Mouse (Mus musculus): Measurements from ENCODE around the gene Sos1. TPM values are rescaled to one million over a fixed set of nuclear protein-coding genes. Genes with fewer than 3 reads are reported as not detected.
A peak's percentile ranks its signal among the peaks of the same experiment; 100 is the strongest.

Sos1 gene
- total and polyA plus RNA-seq, 3 experiments, result 3.2 to 13.1 (median 11.2) TPM

GRCm38 (mm10) chr17:80450426-80451030, 29.7 kb downstream of the Sos1 start:
- Histone ChIP-seq H3K79me2 (replicated peaks; ENCODE audit: control insufficient read depth, insufficient read depth, low read length) (no peaks in the 10 kb centered on the region; the same call in 1 of the 2 replicates), H3K27ac (no peak overlapping the region), H3K4me1 (ENCODE audit: control insufficient read depth, insufficient read depth, low read length) (no peaks in the 10 kb centered on the region; the same call in 1 of the 2 replicates), H3K36me3 (ENCODE audit: control insufficient read depth, insufficient read depth, low read length) (no peaks in the 10 kb centered on the region; the same call in 1 of the 2 replicates), H3K4me3 (no peak overlapping the region), H3K27me3 (ENCODE audit: control insufficient read depth, insufficient read depth, low read length) (no peaks in the 10 kb centered on the region), H3K9ac (ENCODE audit: low read depth, low read length) (no peak overlapping the region)
- TF ChIP-seq CTCF (IDR thresholded peaks at IDR 0.05), result peak; percentile 29; the same call in 1 of the 2 replicates
- no peak for TF ChIP-seq POLR2A (IDR thresholded peaks at IDR 0.05; ENCODE audit: insufficient read depth, low read depth, low read length)
- intact Hi-C loops (cut with DNase I), result no loop called here
- 66% methylated on average over 3 of the region's 3 CpGs for WGBS
- DNase-seq, result no peak

- Histone ChIP-seq H3K27me3 (ENCODE audit: control insufficient read depth, insufficient read depth, low read length) (no peaks in the 10 kb centered on the region), H3K79me2 (replicated peaks; ENCODE audit: control insufficient read depth, insufficient read depth, low read length) (no peaks in the 10 kb centered on the region), H3K36me3 (ENCODE audit: control insufficient read depth, insufficient read depth, low read length) (peaks cover 4% of the 10 kb centered on the region), H3K27ac (no peak overlapping the region), H3K9ac (ENCODE audit: low read depth, low read length) (no peak overlapping the region), H3K4me1 (ENCODE audit: control insufficient read depth, insufficient read depth, low read length) (no peaks in the 10 kb centered on the region; the same call in 1 of the 2 replicates), H3K4me3 (no peak overlapping the region)
- 93% methylated on average over 5 of the region's 5 CpGs for WGBS
- TF ChIP-seq EP300 (IDR thresholded peaks at IDR 0.05; ENCODE audit: insufficient read depth, low read depth, low read length) (no peak), CTCF (IDR thresholded peaks at IDR 0.05) (no peak), POLR2A (IDR thresholded peaks at IDR 0.05; ENCODE audit: insufficient read depth, low read depth, low read length) (no peak)
- intact Hi-C loops (cut with DNase I), result no loop called here
- DNase-seq, result no peak
These were observed 33.8 kb downstream of the Sos1 start for GRCm38 (mm10) chr17:80446470-80446869.

GRCm38 (mm10) chr17:80445433-80445832, 34.8 kb downstream of the Sos1 start:
- peaks cover 4% of the 10 kb centered on the region; the same call in 1 of the 2 replicates for H3K36me3 ChIP-seq (ENCODE audit: control insufficient read depth, insufficient read depth, low read length)
- H3K27me3 ChIP-seq (ENCODE audit: control insufficient read depth, insufficient read depth, low read length), result no peaks in the 10 kb centered on the region
- 77% methylated on average over 7 of the region's 7 CpGs for WGBS
- TF ChIP-seq CTCF (IDR thresholded peaks at IDR 0.05) (no peak), POLR2A (IDR thresholded peaks at IDR 0.05; ENCODE audit: insufficient read depth, low read depth, low read length) (no peak), EP300 (IDR thresholded peaks at IDR 0.05; ENCODE audit: insufficient read depth, low read depth, low read length) (no peak)
- no peak overlapping the region for H3K4me3 ChIP-seq
- no peak overlapping the region for H3K9ac ChIP-seq (ENCODE audit: low read depth, low read length)
- intact Hi-C loops (cut with DNase I), result no loop called here
- no peak overlapping the region for H3K27ac ChIP-seq
- H3K4me1 ChIP-seq (ENCODE audit: control insufficient read depth, insufficient read depth, low read length), result no peaks in the 10 kb centered on the region
- no peaks in the 10 kb centered on the region for H3K79me2 ChIP-seq (replicated peaks; ENCODE audit: control insufficient read depth, insufficient read depth, low read length)
- DNase-seq, result no peak

GRCm38 (mm10) chr17:80435680-80436079, 44.6 kb downstream of the Sos1 start:
- Histone ChIP-seq H3K27me3 (ENCODE audit: control insufficient read depth, insufficient read depth, low read length) (no peaks in the 10 kb centered on the region), H3K79me2 (replicated peaks; ENCODE audit: control insufficient read depth, insufficient read depth, low read length) (no peaks in the 10 kb centered on the region), H3K4me1 (ENCODE audit: control insufficient read depth, insufficient read depth, low read length) (no peaks in the 10 kb centered on the region; the same call in 1 of the 2 replicates), H3K36me3 (ENCODE audit: control insufficient read depth, insufficient read depth, low read length) (peaks cover 6% of the 10 kb centered on the region), H3K27ac (no peak overlapping the region; the same call in 1 of the 2 replicates), H3K4me3 (no peak overlapping the region), H3K9ac (ENCODE audit: low read depth, low read length) (no peak overlapping the region)
- no peak for DNase-seq
- WGBS, result 68% methylated on average over 5 of the region's 5 CpGs
- intact Hi-C loops (cut with DNase I), result no loop called here
- TF ChIP-seq POLR2A (IDR thresholded peaks at IDR 0.05; ENCODE audit: insufficient read depth, low read depth, low read length) (no peak), EP300 (IDR thresholded peaks at IDR 0.05; ENCODE audit: insufficient read depth, low read depth, low read length) (no peak), CTCF (IDR thresholded peaks at IDR 0.05) (no peak)

- no peaks in the 10 kb centered on the region for H3K79me2 ChIP-seq (replicated peaks; ENCODE audit: control insufficient read depth, insufficient read depth, low read length)
- H3K27me3 ChIP-seq (ENCODE audit: control insufficient read depth, insufficient read depth, low read length), result no peaks in the 10 kb centered on the region
- no peaks in the 10 kb centered on the region; the same call in 1 of the 2 replicates for H3K4me1 ChIP-seq (ENCODE audit: control insufficient read depth, insufficient read depth, low read length)
- intact Hi-C loops (cut with DNase I), result no loop called here
- H3K4me3 ChIP-seq, result peak overlapping the region; percentile 22; the same call in 1 of the 2 replicates
- H3K9ac ChIP-seq (ENCODE audit: low read depth, low read length), result no peak overlapping the region
- TF ChIP-seq POLR2A (IDR thresholded peaks at IDR 0.05; ENCODE audit: insufficient read depth, low read depth, low read length) (peak; percentile 61), EP300 (IDR thresholded peaks at IDR 0.05; ENCODE audit: insufficient read depth, low read depth, low read length) (0 out of 2 replicates have a peak, but pooled peaks have one; percentile 27), CTCF (IDR thresholded peaks at IDR 0.05) (no peak)
- peak overlapping the region; percentile 54 for H3K27ac ChIP-seq
- H3K36me3 ChIP-seq (ENCODE audit: control insufficient read depth, insufficient read depth, low read length), result peaks cover 6% of the 10 kb centered on the region
- no peak for DNase-seq
- whole genome bisulfite sequencing, result 58% methylated on average over 3 of the region's 3 CpGs
These were observed 45.8 kb downstream of the Sos1 start for GRCm38 (mm10) chr17:80434430-80434829.

GRCm38 (mm10) chr17:80431997-80432396, 48.3 kb downstream of the Sos1 start:
- no peak for TF ChIP-seq EP300 (IDR thresholded peaks at IDR 0.05; ENCODE audit: insufficient read depth, low read depth, low read length)
- no peak for TF ChIP-seq CTCF (IDR thresholded peaks at IDR 0.05)
- no peak for TF ChIP-seq POLR2A (IDR thresholded peaks at IDR 0.05; ENCODE audit: insufficient read depth, low read depth, low read length)
- H3K4me1 ChIP-seq (ENCODE audit: control insufficient read depth, insufficient read depth, low read length), result peaks cover 8% of the 10 kb centered on the region
- H3K36me3 ChIP-seq (ENCODE audit: control insufficient read depth, insufficient read depth, low read length), result peaks cover 10% of the 10 kb centered on the region
- intact Hi-C loops (cut with DNase I), result loop anchor here (2.0 kb wide), 1 partner anchor 47 kb away; no protein-coding TSS in a partner anchor
- H3K27ac ChIP-seq, result peak overlapping the region; percentile 38; the same call in 1 of the 2 replicates
- no peaks in the 10 kb centered on the region for H3K79me2 ChIP-seq (replicated peaks; ENCODE audit: control insufficient read depth, insufficient read depth, low read length)
- H3K4me3 ChIP-seq, result no peak overlapping the region
- H3K9ac ChIP-seq (ENCODE audit: low read depth, low read length), result no peak overlapping the region
- H3K27me3 ChIP-seq (ENCODE audit: control insufficient read depth, insufficient read depth, low read length), result no peaks in the 10 kb centered on the region
- 81% methylated on average over 9 of the region's 9 CpGs for WGBS
- DNase-seq, result no peak
